Mouse (Mus musculus) myocyte (in vitro differentiated cells): ENCODE measurements around the gene Mtx1. TPM values are rescaled to one million over a fixed set of nuclear protein-coding genes. Genes with fewer than 3 reads are reported as not detected.
A peak's percentile ranks its signal among the peaks of the same experiment; 100 is the strongest.

ENCODE experiments used
- H3K27me3 ChIP-seq: one replicate; pipeline ENCODE4 v1.6.1; 2011; ENCODE audit not compliant: control insufficient read depth, insufficient read depth, insufficient read length
- H3K36me3 ChIP-seq: one replicate; pipeline ENCODE4 v1.6.1; 2011; ENCODE audit not compliant: control insufficient read depth, insufficient read depth
- H3K4me2 ChIP-seq: one replicate; pipeline ENCODE4 v1.6.1; 2011; ENCODE audit warnings: low read depth, control low read depth
- H3K4me3 ChIP-seq: one replicate; pipeline ENCODE4 v1.5.1; 2011; ENCODE audit warnings: mild to moderate bottlenecking, control low read depth, moderate library complexity
- H3K79me2 ChIP-seq: one replicate; pipeline ENCODE4 v1.6.1; 2011; ENCODE audit not compliant: control insufficient read depth, insufficient read depth
- H3ac ChIP-seq: one replicate; pipeline ENCODE4 v1.6.1; 2011; ENCODE audit not compliant: control insufficient read depth, insufficient read length
- CEBPB ChIP-seq: IDR thresholded peaks from 2 replicates; pipeline ENCODE4 v1.6.1; 2011; ENCODE audit warnings: mild to moderate bottlenecking, moderate library complexity; ENCODE audit not compliant: poor library complexity, insufficient read depth, severe bottlenecking
- E2F4 ChIP-seq: IDR thresholded peaks from one replicate; pipeline ENCODE4 v1.6.1; 2011; ENCODE audit warnings: mild to moderate bottlenecking, control low read depth, moderate library complexity; ENCODE audit not compliant: insufficient read depth
- MAX ChIP-seq: IDR thresholded peaks from one replicate; pipeline ENCODE4 v1.6.1; 2011; ENCODE audit warnings: low read depth, mild to moderate bottlenecking, control low read depth
- MYOD1 ChIP-seq, 3 experiments: IDR thresholded peaks; one replicate each; pipeline ENCODE4 v1.6.1; 2011; ENCODE audit warnings: control low read depth in 2 of 3, low read depth in 2 of 3, mild to moderate bottlenecking in 2 of 3, moderate library complexity in 1 of 3; ENCODE audit not compliant: insufficient read length in 2 of 3, control insufficient read depth in 1 of 3
- MYOG ChIP-seq, 3 experiments: IDR thresholded peaks; one replicate each; pipeline ENCODE4 v1.6.1; 2011; ENCODE audit warnings: control low read depth in 2 of 3, low read depth in 2 of 3, mild to moderate bottlenecking in 2 of 3; ENCODE audit not compliant: insufficient read length in 2 of 3, control insufficient read depth in 1 of 3, insufficient read depth in 1 of 3
- POLR2A ChIP-seq: IDR thresholded peaks from one replicate; pipeline ENCODE4 v1.6.1; 2011; ENCODE audit warnings: low read depth, mild to moderate bottlenecking, control low read depth, moderate library complexity; ENCODE audit not compliant: insufficient read length
- POLR2AphosphoS2 ChIP-seq: IDR thresholded peaks from one replicate; pipeline ENCODE4 v1.6.1; 2011; ENCODE audit warnings: low read depth, control low read depth; ENCODE audit not compliant: insufficient read length
- REST ChIP-seq: IDR thresholded peaks from one replicate; pipeline ENCODE4 v1.6.1; 2011; ENCODE audit warnings: mild to moderate bottlenecking, control low read depth, moderate library complexity; ENCODE audit not compliant: insufficient read depth, insufficient read length
- SRF ChIP-seq: IDR thresholded peaks from one replicate; pipeline ENCODE4 v1.6.1; 2011; ENCODE audit warnings: low read depth; ENCODE audit not compliant: control insufficient read depth, insufficient read length
- TCF12 ChIP-seq: IDR thresholded peaks from one replicate; pipeline ENCODE4 v1.6.1; 2011; ENCODE audit warnings: mild to moderate bottlenecking, control low read depth; ENCODE audit not compliant: poor library complexity, insufficient read depth, severe bottlenecking
- TCF3 ChIP-seq: IDR thresholded peaks from one replicate; pipeline ENCODE4 v1.6.1; 2011; ENCODE audit warnings: low read depth, control low read depth; ENCODE audit not compliant: insufficient read length
- USF1 ChIP-seq: IDR thresholded peaks from one replicate; pipeline ENCODE4 v1.6.1; 2011; ENCODE audit warnings: low read depth, mild to moderate bottlenecking, control low read depth, moderate library complexity
- polyA plus RNA-seq: library from polyadenylated mRNA; unstranded; fragments of >200 nt; fragmentation: generic; extraction: Trizol; gene quantifications from one replicate; pipeline ENCODE4 v1.2.1, GENCODE M21; 2012; ENCODE audit warnings: missing spikeins

The Mtx1 gene
- polyA plus RNA-seq, 1 experiment, result 114 TPM

GRCm38 (mm10) chr3:89244158-89244981 is 17.5 kb upstream of the Mtx1 start:
- TF ChIP-seq MAX (no peak), MYOD1 (IDR thresholded peaks at IDR 0.05; ENCODE audit: control insufficient read depth in 1 of 3, insufficient read length in 2 of 3, low read depth in 2 of 3) (peak in 1 of 3 experiments; percentile 54), USF1 (no peak)
- H3K79me2 ChIP-seq, result peaks cover 23% of the 10 kb centered on the region
- H3K4me3 ChIP-seq, result peak overlapping the region; percentile 90
- H3K4me2 ChIP-seq, result peak overlapping the region; percentile 61
- H3K27me3 ChIP-seq, result no peaks in the 10 kb centered on the region
- peak overlapping the region; percentile 44 for H3ac ChIP-seq
- peaks cover 20% of the 10 kb centered on the region for H3K36me3 ChIP-seq

- H3K4me2 ChIP-seq, result peak overlapping the region; percentile 42
- TF ChIP-seq TCF12 (no peak), USF1 (no peak), POLR2A (no peak), REST (no peak), MYOG (IDR thresholded peaks at IDR 0.05; ENCODE audit: control insufficient read depth in 1 of 3, insufficient read depth in 1 of 3, insufficient read length in 2 of 3, low read depth in 2 of 3) (no peak), MAX (no peak), TCF3 (no peak), POLR2AphosphoS2 (no peak), E2F4 (no peak), CEBPB (no peak), MYOD1 (IDR thresholded peaks at IDR 0.05; ENCODE audit: control insufficient read depth in 1 of 3, insufficient read length in 2 of 3, low read depth in 2 of 3) (no peak), SRF (no peak)
- no peak overlapping the region for H3ac ChIP-seq
- H3K4me3 ChIP-seq, result peak overlapping the region; percentile 90
- H3K36me3 ChIP-seq, result peaks cover 13% of the 10 kb centered on the region
- H3K79me2 ChIP-seq, result peaks cover 22% of the 10 kb centered on the region
- H3K27me3 ChIP-seq, result no peaks in the 10 kb centered on the region
Measured at GRCm38 (mm10) chr3:89243609-89244008, 16.7 kb upstream of the Mtx1 start.

GRCm38 (mm10) chr3:89242331-89242895 is 15.5 kb upstream of the Mtx1 start:
- Histone ChIP-seq H3K4me3 (no peak overlapping the region), H3K27me3 (no peaks in the 10 kb centered on the region), H3ac (no peak overlapping the region), H3K36me3 (peaks cover 9% of the 10 kb centered on the region), H3K4me2 (no peak overlapping the region), H3K79me2 (peaks cover 10% of the 10 kb centered on the region)
- TF ChIP-seq USF1 (no peak), MYOD1 (IDR thresholded peaks at IDR 0.05; ENCODE audit: control insufficient read depth in 1 of 3, insufficient read length in 2 of 3, low read depth in 2 of 3) (no peak), REST (no peak), TCF12 (no peak), E2F4 (no peak), POLR2A (no peak), CEBPB (no peak), TCF3 (no peak), MYOG (IDR thresholded peaks at IDR 0.05; ENCODE audit: control insufficient read depth in 1 of 3, insufficient read depth in 1 of 3, insufficient read length in 2 of 3, low read depth in 2 of 3) (no peak), POLR2AphosphoS2 (no peak), MAX (no peak), SRF (no peak)

- Histone ChIP-seq H3K4me3 (no peak overlapping the region), H3K27me3 (no peaks in the 10 kb centered on the region), H3K36me3 (peaks cover 9% of the 10 kb centered on the region), H3K4me2 (no peak overlapping the region), H3K79me2 (no peaks in the 10 kb centered on the region), H3ac (no peak overlapping the region)
- no peak for TF ChIP-seq USF1
- TF ChIP-seq CEBPB, result no peak
- TF ChIP-seq MAX, result no peak
- no peak for TF ChIP-seq POLR2A
- TF ChIP-seq REST, result no peak
- no peak for TF ChIP-seq SRF
- TF ChIP-seq MYOG (IDR thresholded peaks at IDR 0.05; ENCODE audit: control insufficient read depth in 1 of 3, insufficient read depth in 1 of 3, insufficient read length in 2 of 3, low read depth in 2 of 3), result no peak
- no peak for TF ChIP-seq TCF12
- no peak for TF ChIP-seq POLR2AphosphoS2
- no peak for TF ChIP-seq MYOD1 (IDR thresholded peaks at IDR 0.05; ENCODE audit: control insufficient read depth in 1 of 3, insufficient read length in 2 of 3, low read depth in 2 of 3)
- TF ChIP-seq E2F4, result no peak
- TF ChIP-seq TCF3, result no peak
Measured at GRCm38 (mm10) chr3:89238494-89238893, 11.6 kb upstream of the Mtx1 start.
